Mouse (Mus musculus): Measurements from ENCODE around the gene Ank3.

- TF ChIP-seq CTCF (IDR thresholded peaks at IDR 0.05): no peak
- TF ChIP-seq EP300 (IDR thresholded peaks at IDR 0.05): no peak
These were observed 101.7 kb downstream of the Ank3 start for GRCm38 (mm10) chr10:69500171-69500860.

All from lung, postnatal 0 days (tissue).